Mouse (Mus musculus) forebrain, embryonic 10.5 days (tissue): Measurements from ENCODE around the gene Pcsk1. TPM values are rescaled to one million over a fixed set of nuclear protein-coding genes. Genes with fewer than 3 reads are reported as not detected.

Experiments
- DNase-seq: peaks from one replicate; pipeline ENCODE4 v3.0.0-alpha.2; 2017; ENCODE audit warnings: low spot score; ENCODE audit errors: extremely low spot score
- H3K27ac ChIP-seq: fragments of 300-500 bp; sonication (generic); 2 replicates; pipeline ENCODE4 v1.5.1; 2016; ENCODE audit warnings: mild to moderate bottlenecking
- H3K27me3 ChIP-seq: fragments of 300-500 bp; sonication (generic); 2 replicates; pipeline ENCODE4 v1.6.1; 2016; ENCODE audit warnings: mild to moderate bottlenecking; ENCODE audit not compliant: poor library complexity, severe bottlenecking
- H3K36me3 ChIP-seq: fragments of 300-500 bp; sonication (generic); replicated peaks from 2 replicates; pipeline ENCODE4 v1.6.1; 2016; ENCODE audit warnings: mild to moderate bottlenecking, moderate library complexity
- H3K4me1 ChIP-seq: fragments of 300-500 bp; sonication (generic); 2 replicates; pipeline ENCODE4 v1.6.1; 2016
- H3K4me3 ChIP-seq: fragments of 300-500 bp; sonication (generic); 2 replicates; pipeline ENCODE4 v1.5.1; 2016; ENCODE audit warnings: mild to moderate bottlenecking, moderate library complexity
- H3K9me3 ChIP-seq: fragments of 300-500 bp; sonication (generic); 2 replicates; pipeline ENCODE4 v1.6.1; 2016; ENCODE audit warnings: mild to moderate bottlenecking, moderate library complexity
- WGBS: fragments of 180-500 bp; shearing (Covaris S2); methylation state at CpG from one replicate; pipeline ENCODE4 v1.1.7; 2016; 5-methylcytosine and 5-hydroxymethylcytosine counted together
- polyA plus RNA-seq: library from polyadenylated mRNA; unstranded; fragments of >200 nt; fragmentation: Nextera tagmentation; extraction: Ambion mirVana; gene quantifications from 2 replicates; pipeline ENCODE4 v1.2.1, GENCODE M21; 2016

Pcsk1 gene
- polyA plus RNA-seq = 0.47 TPM in 2 replicates

- H3K27ac ChIP-seq = peak within 1 kb of the TSS; percentile 22; the same call in 1 of the 2 replicates
- H3K36me3 ChIP-seq = no peaks in the 10 kb centered on the region
- H3K4me1 ChIP-seq = peaks cover 22% of the 10 kb centered on the region
- WGBS = 1% methylated on average over 28 of the region's 28 CpGs
- peak; percentile 21 for DNase-seq
- no peaks in the 10 kb centered on the region for H3K9me3 ChIP-seq
- H3K4me3 ChIP-seq = peak within 1 kb of the TSS; percentile 58
- peaks cover 18% of the 10 kb centered on the region for H3K27me3 ChIP-seq
Measured at GRCm38 (mm10) chr13:75089721-75090410, at the start of gene Pcsk1. TSS of gene Pcsk1 (plus strand) at chr13:75089826.

DNA sequence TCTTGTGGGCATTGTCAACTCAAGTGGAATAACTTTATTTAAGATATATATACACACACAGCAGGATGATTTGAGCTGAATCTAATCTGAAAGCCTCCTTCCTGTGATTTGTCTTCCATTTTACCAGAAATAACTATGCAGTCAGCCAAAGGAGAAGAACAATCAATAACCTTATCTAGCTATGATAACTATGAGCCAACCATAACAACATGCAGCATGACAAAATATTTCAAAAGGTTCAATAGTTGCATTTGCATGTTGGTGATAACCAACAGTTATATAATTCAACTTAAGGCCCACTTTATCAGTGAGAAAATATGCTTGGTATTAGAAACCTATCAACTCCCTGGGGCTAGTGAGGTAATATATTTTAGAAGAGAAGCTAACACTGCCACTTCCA lies 30.8 kb upstream of the Pcsk1 start:
- no peak overlapping the region for H3K4me3 ChIP-seq
- no peaks in the 10 kb centered on the region for H3K9me3 ChIP-seq
- H3K36me3 ChIP-seq = no peaks in the 10 kb centered on the region
- H3K27ac ChIP-seq = no peak overlapping the region
- DNase-seq = no peak
- H3K4me1 ChIP-seq = no peaks in the 10 kb centered on the region
- H3K27me3 ChIP-seq = no peaks in the 10 kb centered on the region

DNA sequence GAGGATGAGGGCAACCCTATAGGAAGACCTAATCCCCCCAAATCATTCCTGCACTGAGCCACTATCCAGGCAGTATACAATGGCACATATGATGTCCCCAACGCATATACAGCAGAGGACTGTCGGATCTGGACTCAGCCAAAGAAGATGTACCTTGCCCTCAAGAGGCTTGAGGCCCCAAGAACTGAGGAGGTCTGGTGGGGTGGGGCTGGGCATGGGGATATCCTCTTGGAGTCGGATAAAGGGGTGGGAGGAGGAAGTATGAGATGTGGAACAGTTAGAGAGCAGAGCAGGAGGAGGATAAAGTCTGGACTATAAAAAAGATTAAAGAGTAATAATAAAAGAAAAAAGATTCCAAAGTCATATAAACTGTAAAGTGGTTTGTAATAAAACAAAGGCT lies 25.7 kb upstream of the Pcsk1 start:
- Histone ChIP-seq H3K4me1 (no peaks in the 10 kb centered on the region), H3K9me3 (no peaks in the 10 kb centered on the region), H3K4me3 (no peak overlapping the region), H3K27me3 (no peaks in the 10 kb centered on the region), H3K27ac (no peak overlapping the region), H3K36me3 (no peaks in the 10 kb centered on the region)
- no peak for DNase-seq
- 87% methylated on average over 3 of the region's 3 CpGs for WGBS

GRCm38 (mm10) chr13:75088597-75088996 lies 1.0 kb upstream of the Pcsk1 start:
- Histone ChIP-seq H3K36me3 (no peaks in the 10 kb centered on the region), H3K9me3 (no peaks in the 10 kb centered on the region), H3K27ac (no peak overlapping the region), H3K27me3 (peaks cover 18% of the 10 kb centered on the region), H3K4me3 (no peak overlapping the region), H3K4me1 (peaks cover 22% of the 10 kb centered on the region)
- DNase-seq = peak; percentile 23
- WGBS = 19% methylated on average over 6 of the region's 6 CpGs

DNA sequence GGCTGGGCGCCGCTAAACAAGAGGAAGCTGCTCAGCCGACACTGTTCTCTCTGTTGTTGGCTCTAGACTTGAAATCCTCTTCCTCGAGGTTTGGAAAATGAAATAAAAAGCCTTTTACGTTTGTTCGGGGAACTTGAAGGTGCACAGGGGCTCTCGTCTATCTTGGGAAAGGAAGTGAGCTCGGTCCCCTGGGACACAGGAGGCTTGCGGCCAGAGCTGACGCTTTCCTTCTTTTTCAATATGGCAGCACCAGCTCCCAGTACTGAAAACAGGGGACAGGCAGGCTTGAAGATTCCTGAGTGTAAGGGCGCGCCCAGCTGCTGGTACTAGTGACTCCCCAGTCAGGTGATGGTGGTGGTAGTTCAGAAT lies 769 bp downstream of the Pcsk1 start:
- no peaks in the 10 kb centered on the region for H3K36me3 ChIP-seq
- H3K4me3 ChIP-seq = peak overlapping the region; percentile 58
- H3K27me3 ChIP-seq = peaks cover 18% of the 10 kb centered on the region
- WGBS = under 1% methylated on average over 12 of the region's 12 CpGs
- H3K4me1 ChIP-seq = peaks cover 19% of the 10 kb centered on the region
- H3K27ac ChIP-seq = peak overlapping the region; percentile 22; the same call in 1 of the 2 replicates
- peak; percentile 31 for DNase-seq
- H3K9me3 ChIP-seq = no peaks in the 10 kb centered on the region

GRCm38 (mm10) chr13:75091071-75091470 lies 1.4 kb downstream of the Pcsk1 start:
- WGBS = 67% methylated on average over 5 of the region's 5 CpGs
- Histone ChIP-seq H3K4me1 (peaks cover 19% of the 10 kb centered on the region), H3K36me3 (no peaks in the 10 kb centered on the region), H3K9me3 (no peaks in the 10 kb centered on the region), H3K4me3 (peak overlapping the region; percentile 58), H3K27me3 (peaks cover 18% of the 10 kb centered on the region), H3K27ac (no peak overlapping the region)
- DNase-seq = no peak

DNA sequence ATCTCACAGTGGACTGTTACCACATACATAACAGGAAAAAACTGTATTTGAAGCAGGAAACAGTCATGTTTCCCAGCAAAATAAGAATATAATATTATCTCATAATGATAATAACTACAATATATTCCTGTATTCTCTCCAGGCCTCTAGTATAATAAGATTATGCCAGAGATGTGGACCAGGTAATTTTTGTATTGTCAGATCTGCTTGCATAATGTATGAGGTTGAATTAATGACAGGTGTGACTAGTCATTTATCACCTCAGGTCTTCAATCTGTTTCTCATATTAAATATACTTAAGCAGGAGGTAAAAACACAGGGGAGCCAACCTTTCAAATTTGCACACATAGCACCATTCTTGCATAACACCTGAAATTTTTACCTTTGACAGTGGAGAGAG lies 5.9 kb downstream of the Pcsk1 start:
- H3K4me3 ChIP-seq = no peak overlapping the region
- no peaks in the 10 kb centered on the region for H3K9me3 ChIP-seq
- H3K36me3 ChIP-seq = no peaks in the 10 kb centered on the region
- peaks cover 5% of the 10 kb centered on the region; the same call in 1 of the 2 replicates for H3K27me3 ChIP-seq
- DNase-seq = no peak
- no peak overlapping the region for H3K27ac ChIP-seq
- peaks cover 7% of the 10 kb centered on the region for H3K4me1 ChIP-seq

DNA sequence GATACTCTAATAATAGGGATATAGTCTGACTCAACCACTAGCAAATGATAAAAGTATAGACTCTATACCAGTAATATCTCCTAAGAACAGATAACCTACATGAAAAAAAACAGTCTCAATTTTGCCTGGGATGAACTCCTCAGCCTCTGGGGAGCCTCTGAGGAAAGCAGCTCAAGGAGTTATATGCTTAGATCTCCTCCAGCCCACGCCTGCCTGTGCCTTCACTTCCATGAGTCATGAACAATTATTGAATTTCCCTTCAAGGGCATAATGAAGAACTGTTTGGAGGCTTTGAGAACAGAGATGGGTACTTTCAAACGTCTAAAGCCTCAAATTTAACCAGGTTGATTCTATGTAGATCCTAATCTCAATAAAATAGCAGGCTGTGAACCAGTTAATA lies 23.5 kb downstream of the Pcsk1 start:
- Histone ChIP-seq H3K4me3 (no peak overlapping the region), H3K4me1 (peaks cover 5% of the 10 kb centered on the region; the same call in 1 of the 2 replicates), H3K9me3 (no peaks in the 10 kb centered on the region), H3K36me3 (no peaks in the 10 kb centered on the region), H3K27me3 (no peaks in the 10 kb centered on the region), H3K27ac (no peak overlapping the region)
- DNase-seq = no peak
- 65% methylated on average over 2 of the region's 2 CpGs for WGBS

DNA sequence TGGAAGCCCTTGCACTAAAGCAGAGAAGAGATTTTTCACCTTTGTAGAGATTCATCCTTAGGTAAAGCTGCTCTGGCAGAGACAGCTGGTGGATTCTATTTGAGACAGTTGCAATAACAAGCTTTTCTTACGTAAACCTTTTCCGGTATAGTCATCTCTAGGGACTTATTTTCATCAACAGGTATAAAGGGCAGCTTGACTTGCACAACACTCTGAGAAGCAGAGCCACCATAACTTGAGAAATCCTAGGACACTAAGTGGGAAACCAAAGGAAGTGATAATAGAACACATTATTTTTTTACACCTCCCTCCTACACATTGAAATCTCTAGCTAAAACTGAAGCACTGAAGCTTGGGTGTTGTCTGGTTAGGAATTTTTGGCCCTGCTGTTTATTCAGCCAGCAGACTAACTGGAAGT lies 24.4 kb downstream of the Pcsk1 start:
- Histone ChIP-seq H3K9me3 (no peaks in the 10 kb centered on the region), H3K4me3 (no peak overlapping the region), H3K36me3 (no peaks in the 10 kb centered on the region), H3K27ac (no peak overlapping the region), H3K4me1 (peaks cover 5% of the 10 kb centered on the region; the same call in 1 of the 2 replicates), H3K27me3 (no peaks in the 10 kb centered on the region)
- DNase-seq = no peak
- 92% methylated on average over 2 of the region's 2 CpGs for WGBS

- no peaks in the 10 kb centered on the region for H3K9me3 ChIP-seq
- WGBS = 91% methylated on average over 1 of the region's 1 CpGs
Measured at GRCm38 (mm10) chr13:75114838-75115237, 25.2 kb downstream of the Pcsk1 start.

GRCm38 (mm10) chr13:75135833-75136232 lies 46.2 kb downstream of the Pcsk1 start:
- H3K4me3 ChIP-seq = no peak overlapping the region
- DNase-seq = no peak
- no peaks in the 10 kb centered on the region for H3K9me3 ChIP-seq

More at GRCm38 (mm10) chr13:75114838-75115237, 25.2 kb downstream of the Pcsk1 start:
- Histone ChIP-seq H3K27me3 (no peaks in the 10 kb centered on the region), H3K27ac (no peak overlapping the region), H3K4me1 (peaks cover 5% of the 10 kb centered on the region; the same call in 1 of the 2 replicates), H3K4me3 (no peak overlapping the region), H3K36me3 (no peaks in the 10 kb centered on the region)
- DNase-seq = no peak

DNA sequence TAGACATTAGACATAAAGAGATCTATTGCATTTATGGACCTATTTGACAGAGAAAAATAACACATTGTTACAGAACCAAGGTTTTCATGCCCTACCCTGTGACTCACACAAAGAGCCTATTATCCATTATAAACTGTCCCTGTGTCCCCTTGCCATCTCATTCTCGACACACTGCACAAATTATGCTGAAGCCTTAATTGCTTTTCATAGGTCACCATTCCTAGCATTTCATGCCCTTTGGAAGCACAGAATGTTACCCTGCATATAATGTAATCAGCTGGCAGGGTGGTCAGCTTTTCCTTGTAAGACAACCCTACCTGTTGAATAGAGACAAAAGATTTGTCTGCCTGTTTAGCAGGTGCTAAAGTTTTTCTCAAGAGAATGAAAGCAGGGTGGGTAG lies 71.0 kb downstream of the Pcsk1 start:
- DNase-seq = no peak
- H3K36me3 ChIP-seq = no peaks in the 10 kb centered on the region
- H3K27ac ChIP-seq = no peak overlapping the region

More at GRCm38 (mm10) chr13:75135833-75136232, 46.2 kb downstream of the Pcsk1 start:
- no peaks in the 10 kb centered on the region for H3K36me3 ChIP-seq
- no peaks in the 10 kb centered on the region for H3K27me3 ChIP-seq
- no peak overlapping the region for H3K27ac ChIP-seq
- H3K4me1 ChIP-seq = no peaks in the 10 kb centered on the region

GRCm38 (mm10) chr13:75163408-75163807 lies 73.8 kb downstream of the Pcsk1 start:
- no peaks in the 10 kb centered on the region for H3K36me3 ChIP-seq
- no peak overlapping the region for H3K4me3 ChIP-seq
- H3K27ac ChIP-seq = no peak overlapping the region
- no peaks in the 10 kb centered on the region for H3K27me3 ChIP-seq
- 78% methylated on average over 1 of the region's 1 CpGs for WGBS
- no peaks in the 10 kb centered on the region for H3K4me1 ChIP-seq
- no peaks in the 10 kb centered on the region for H3K9me3 ChIP-seq
- no peak for DNase-seq

More for the DNA sequence above, 71.0 kb downstream of the Pcsk1 start:
- H3K4me1 ChIP-seq = no peaks in the 10 kb centered on the region
- no peaks in the 10 kb centered on the region for H3K9me3 ChIP-seq
- H3K27me3 ChIP-seq = no peaks in the 10 kb centered on the region
- WGBS = 28% methylated on average over 1 of the region's 1 CpGs
- H3K4me3 ChIP-seq = no peak overlapping the region
